Mouse (Mus musculus) liver, postnatal 0 days (tissue): ENCODE measurements around the gene P3h3. TPM values are rescaled to one million over a fixed set of nuclear protein-coding genes. Genes with fewer than 3 reads are reported as not detected.
"Not testable (repeated sequence)": the region's sequence is repeated elsewhere in the genome, so short reads cannot be mapped to it uniquely, and the experiment has no call there.

Experiments used
- ATAC-seq: fragments of 200-750 bp; cut with Nextera tagmentation; 2 replicates; pipeline ENCODE4 v1.8.0; 2017; ENCODE audit warnings: mild to moderate bottlenecking, moderate library complexity
- DNase-seq: peaks from one replicate; pipeline ENCODE4 v3.0.0-alpha.2; 2016
- H3K27ac ChIP-seq: fragments of 300-500 bp; sonication (generic); 2 replicates; pipeline ENCODE4 v1.5.1; 2014; ENCODE audit warnings: antibody characterized with exemption, moderate library complexity, mild to moderate bottlenecking, low read depth
- H3K27me3 ChIP-seq: fragments of 300-500 bp; sonication (generic); 2 replicates; pipeline ENCODE4 v1.6.1; 2014; ENCODE audit warnings: low read length, control low read depth, mixed read lengths; ENCODE audit not compliant: insufficient read depth
- H3K36me3 ChIP-seq: fragments of 300-500 bp; sonication (generic); replicated peaks from 2 replicates; pipeline ENCODE4 v1.6.1; 2014; ENCODE audit warnings: mild to moderate bottlenecking, control low read depth, low read length, moderate library complexity, mixed read lengths; ENCODE audit not compliant: insufficient read depth
- H3K4me1 ChIP-seq: fragments of 300-500 bp; sonication (generic); 2 replicates; pipeline ENCODE4 v1.6.1; 2014; ENCODE audit warnings: antibody characterized with exemption, mild to moderate bottlenecking, control low read depth; ENCODE audit not compliant: insufficient read depth
- H3K4me2 ChIP-seq: fragments of 300-500 bp; sonication (generic); 2 replicates; pipeline ENCODE4 v1.6.1; 2014; ENCODE audit warnings: low read depth, mild to moderate bottlenecking, low read length, moderate library complexity, mixed read lengths
- H3K4me3 ChIP-seq: fragments of 300-500 bp; sonication (generic); 2 replicates; pipeline ENCODE4 v1.5.1; 2014; ENCODE audit warnings: low read depth, low read length
- H3K9ac ChIP-seq: fragments of 300-500 bp; sonication (generic); replicated peaks from 2 replicates; pipeline ENCODE4 v1.6.1; 2014; ENCODE audit warnings: mild to moderate bottlenecking, moderate library complexity
- H3K9me3 ChIP-seq: fragments of 300-500 bp; sonication (generic); 2 replicates; pipeline ENCODE4 v1.6.1; 2016; ENCODE audit warnings: mild to moderate bottlenecking, control low read depth, low read length, mixed read lengths
- CTCF ChIP-seq: sonication (generic); IDR thresholded peaks from 2 replicates; pipeline ENCODE4 v1.5.1; 2016; ENCODE audit warnings: antibody characterized with exemption, low read depth
- EP300 ChIP-seq: IDR thresholded peaks from 2 replicates; pipeline ENCODE4 v1.6.1; 2016; ENCODE audit warnings: antibody characterized with exemption, low read depth, mild to moderate bottlenecking
- whole genome bisulfite sequencing: fragments of 180-500 bp; shearing (Covaris S2); extraction: QIAGEN DNeasy Blood & Tissue Kit; methylation state at CpG from one replicate; pipeline ENCODE4 v1.1.7; 2014; ENCODE audit not compliant: insufficient replicate concordance; 5-methylcytosine and 5-hydroxymethylcytosine counted together
- polyA plus RNA-seq: library from polyadenylated mRNA; unstranded; fragments of >200 nt; fragmentation: Nextera tagmentation; extraction: Ambion mirVana; gene quantifications from 2 replicates; pipeline ENCODE4 v1.2.1, GENCODE M21; 2015

The P3h3 gene
- polyA plus RNA-seq, 1 experiment from 2014 or later: 0.80 TPM

DNA sequence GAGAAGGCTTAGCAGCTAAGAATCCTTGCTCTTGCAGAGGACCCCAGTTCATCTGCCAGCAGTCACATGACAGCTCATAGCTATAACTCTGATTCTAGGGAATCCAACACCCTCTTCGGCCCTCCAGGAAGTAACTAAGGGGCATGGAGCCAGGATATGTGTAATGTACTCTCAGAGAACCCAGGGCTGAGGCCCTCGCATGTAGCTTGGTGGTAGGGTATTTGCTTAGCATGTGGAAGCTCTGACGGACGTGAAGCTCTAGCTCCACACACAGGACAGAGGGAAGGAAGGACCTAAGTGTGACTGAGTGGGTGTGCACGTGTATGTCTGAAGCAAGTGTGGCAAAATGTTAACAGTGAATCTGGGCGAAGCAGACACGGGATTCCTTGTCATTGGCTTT is 21.1 kb downstream of the P3h3 start:
- Histone ChIP-seq H3K4me3 (no peak overlapping the region), H3K4me2 (no peak overlapping the region), H3K9me3 (no peaks in the 10 kb centered on the region), H3K36me3 (peaks cover 30% of the 10 kb centered on the region), H3K9ac (no peak overlapping the region), H3K4me1 (no peaks in the 10 kb centered on the region), H3K27me3 (no peaks in the 10 kb centered on the region), H3K27ac (no peak overlapping the region)
- TF ChIP-seq EP300 (no peak), CTCF (no peak)
- WGBS: 74% methylated on average over 7 of the region's 7 CpGs
- DNase-seq: no peak
- no peak for ATAC-seq

DNA sequence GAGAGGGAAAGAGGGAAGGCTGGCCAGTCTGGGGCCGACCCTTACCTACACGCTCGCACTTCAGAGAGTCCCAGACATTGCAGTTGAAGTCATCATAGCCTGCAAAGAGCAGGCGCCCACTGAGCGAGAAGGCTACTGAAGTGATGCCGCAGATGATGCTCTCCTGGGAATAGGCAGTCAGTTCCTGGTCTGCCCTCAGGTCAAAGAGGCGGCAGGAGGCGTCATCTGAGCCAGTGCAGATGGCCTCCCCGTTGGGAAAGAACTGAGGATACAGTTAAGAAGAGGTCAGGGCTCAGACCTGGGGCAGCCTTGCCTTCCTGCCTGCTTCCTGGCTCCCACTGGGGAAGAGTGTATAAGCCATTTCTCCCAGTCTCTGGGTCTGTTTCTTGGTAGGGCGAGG is 22.0 kb downstream of the P3h3 start:
- DNase-seq (no peak), ATAC-seq (no peak)
- H3K9ac ChIP-seq: no peak overlapping the region
- peaks cover 1% of the 10 kb centered on the region for H3K4me1 ChIP-seq
- H3K4me3 ChIP-seq: no peak overlapping the region
- no peaks in the 10 kb centered on the region for H3K9me3 ChIP-seq
- no peak overlapping the region for H3K27ac ChIP-seq
- H3K36me3 ChIP-seq: peaks cover 31% of the 10 kb centered on the region
- H3K4me2 ChIP-seq: no peak overlapping the region
- WGBS: 81% methylated on average over 10 of the region's 10 CpGs
- no peaks in the 10 kb centered on the region for H3K27me3 ChIP-seq
- TF ChIP-seq EP300: no peak
- TF ChIP-seq CTCF: no peak

GRCm38 (mm10) chr6:124834512-124835081 is 23.0 kb downstream of the P3h3 start:
- Histone ChIP-seq H3K9ac (no peak overlapping the region), H3K27ac (no peak overlapping the region), H3K9me3 (no peaks in the 10 kb centered on the region), H3K4me2 (no peak overlapping the region), H3K4me3 (no peak overlapping the region), H3K4me1 (peaks cover 5% of the 10 kb centered on the region), H3K36me3 (peaks cover 31% of the 10 kb centered on the region), H3K27me3 (no peaks in the 10 kb centered on the region)
- 78% methylated on average over 6 of the region's 6 CpGs for WGBS
- DNase-seq (no peak), ATAC-seq (no peak)
- TF ChIP-seq EP300: no peak
- no peak for TF ChIP-seq CTCF

- peak overlapping the region; percentile 8; the same call in 1 of the 2 replicates for H3K9ac ChIP-seq
- ATAC-seq (no peak), DNase-seq (no peak)
- H3K4me2 ChIP-seq: peak overlapping the region; percentile 92
- H3K4me1 ChIP-seq: peaks cover 12% of the 10 kb centered on the region
- H3K36me3 ChIP-seq: peaks cover 31% of the 10 kb centered on the region
- peak overlapping the region; percentile 94 for H3K4me3 ChIP-seq
- no peaks in the 10 kb centered on the region for H3K27me3 ChIP-seq
- TF ChIP-seq EP300 (no peak), CTCF (no peak)
- WGBS: 90% methylated on average over 8 of the region's 8 CpGs
- H3K27ac ChIP-seq: no peak overlapping the region
- H3K9me3 ChIP-seq: no peaks in the 10 kb centered on the region
Measured at GRCm38 (mm10) chr6:124831649-124832048, 25.9 kb downstream of the P3h3 start.

DNA sequence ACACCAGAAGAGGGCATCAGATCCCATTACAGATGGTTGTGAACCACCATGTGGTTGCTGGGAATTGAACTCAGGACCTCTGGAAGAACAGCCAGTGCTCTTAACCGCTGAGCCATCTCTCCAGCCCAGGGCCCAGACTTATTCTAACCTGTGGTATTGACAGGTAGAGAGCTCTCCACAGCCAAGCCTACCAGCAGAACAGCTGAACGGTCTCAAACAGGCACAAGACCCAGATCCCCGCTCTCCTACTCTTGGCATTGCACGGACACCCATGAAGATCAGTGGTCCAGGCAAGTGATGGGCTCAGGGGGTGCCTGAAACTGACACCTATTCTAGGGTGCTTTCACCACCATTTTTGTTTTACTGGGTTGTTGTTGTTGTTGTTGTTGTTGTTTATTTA is 26.4 kb downstream of the P3h3 start:
- not testable (repeated sequence) for DNase-seq, H3K27ac ChIP-seq, H3K27me3 ChIP-seq, ATAC-seq, H3K9me3 ChIP-seq
- H3K9ac ChIP-seq: peak overlapping the region; percentile 8; the same call in 1 of the 2 replicates
- H3K4me1 ChIP-seq: peaks cover 12% of the 10 kb centered on the region
- WGBS: 92% methylated on average over 4 of the region's 4 CpGs
- peak overlapping the region; percentile 94 for H3K4me3 ChIP-seq
- peak overlapping the region; percentile 92 for H3K4me2 ChIP-seq
- peaks cover 32% of the 10 kb centered on the region for H3K36me3 ChIP-seq

DNA sequence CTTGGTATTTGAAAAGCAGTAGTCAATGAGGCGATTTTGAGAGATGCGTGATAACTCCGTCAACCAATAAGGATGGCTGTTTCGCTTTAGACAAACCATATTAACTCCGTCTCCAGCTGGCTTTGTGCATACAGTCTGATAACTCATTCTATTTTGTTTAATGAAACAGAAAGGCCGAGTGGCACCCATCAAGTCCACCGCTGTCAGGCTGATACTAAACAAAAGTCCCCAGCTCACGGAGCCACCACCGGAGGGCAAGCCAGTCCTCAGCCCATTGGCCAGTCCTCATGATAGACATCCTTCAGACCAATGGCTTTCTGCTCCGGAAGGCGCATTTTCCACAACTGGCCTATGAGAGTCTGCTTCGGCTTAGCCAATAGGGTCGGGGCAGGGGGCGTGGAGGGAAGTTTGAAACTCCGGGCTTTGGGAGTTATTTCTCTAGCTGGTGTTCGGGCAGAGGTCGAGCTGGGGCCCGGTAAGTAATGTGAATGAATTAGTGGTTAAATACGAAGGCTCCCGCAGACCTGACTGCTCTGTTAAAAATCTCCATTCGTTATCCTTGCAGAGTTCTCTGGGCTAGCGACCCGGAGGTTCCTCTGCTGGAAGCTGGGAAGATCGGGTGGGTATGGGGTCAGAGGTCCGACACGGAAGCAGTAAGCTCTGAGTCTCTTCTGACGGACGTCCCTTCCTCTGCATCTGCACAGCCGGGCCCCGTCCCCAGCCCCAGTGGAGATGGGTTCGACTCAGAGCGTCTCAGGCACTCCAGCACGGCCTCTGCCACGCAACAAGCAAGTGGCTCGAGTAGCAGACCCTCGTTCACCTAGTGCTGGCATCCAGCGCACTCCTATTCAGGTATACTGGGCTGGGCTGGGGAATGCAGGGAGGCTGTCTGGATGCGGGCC is 27.5 kb downstream of the P3h3 start:
- H3K4me2 ChIP-seq: peak overlapping the region; percentile 92
- H3K36me3 ChIP-seq: peaks cover 37% of the 10 kb centered on the region
- H3K4me1 ChIP-seq: peaks cover 12% of the 10 kb centered on the region
- H3K4me3 ChIP-seq: peak overlapping the region; percentile 94
- TF ChIP-seq CTCF (peak; percentile 25; the same call in 1 of the 2 replicates), EP300 (peak; percentile 60)
- H3K9me3 ChIP-seq: no peaks in the 10 kb centered on the region
- H3K9ac ChIP-seq: peak overlapping the region; percentile 97
- WGBS: under 1% methylated on average over 38 of the region's 38 CpGs
- DNase-seq: peak; percentile 92
- peak; percentile 76 for ATAC-seq
- H3K27ac ChIP-seq: peak overlapping the region; percentile 82
- no peaks in the 10 kb centered on the region for H3K27me3 ChIP-seq
